Comparison of ENCODE assay signal across 8 mouse cellular contexts in genomic region chr10:77449315-77450158, GRCm38 (mm10). TPM values are rescaled to one million over a fixed set of nuclear protein-coding genes. Genes with fewer than 3 reads are reported as not detected.
DNase-seq lines count a peak whose midpoint lies in the region; ATAC-seq lines count a peak whose summit lies in the region.

No protein-coding gene starts in this region.

- peaks cover 78% of the 10 kb centered on the region for H3K4me1 ChIP-seq in megakaryocyte, embryonic 14.5 days
- peaks cover 34% of the 10 kb centered on the region for H3K4me1 ChIP-seq in heart, embryonic 11.5 days (ENCODE audit: control insufficient read depth, insufficient read depth, low read length)
- peaks cover 29% of the 10 kb centered on the region for H3K4me1 ChIP-seq in limb, embryonic 15.5 days

- H3K27ac ChIP-seq in heart, embryonic 11.5 days (ENCODE audit: low read depth, low read length), result peak overlapping the region; percentile 80
- peak overlapping the region; percentile 43 for H3K27ac ChIP-seq in limb, embryonic 15.5 days

- H3K27me3 ChIP-seq in megakaryocyte, embryonic 14.5 days (replicated peaks), result peaks cover 4% of the 10 kb centered on the region
- no peaks in the 10 kb centered on the region for H3K27me3 ChIP-seq in heart, embryonic 11.5 days (ENCODE audit: control insufficient read depth, insufficient read depth, low read length)
- 0 out of 2 replicates have a peak, but pooled peaks cover 5% of the 10 kb centered on the region for H3K27me3 ChIP-seq in limb, embryonic 15.5 days

- H3K4me3 ChIP-seq in megakaryocyte, embryonic 14.5 days (replicated peaks), result peak overlapping the region; percentile 91
- H3K4me3 ChIP-seq in heart, embryonic 11.5 days (ENCODE audit: low read depth, low read length), result peak overlapping the region; percentile 13
- peak overlapping the region; percentile 30 for H3K4me3 ChIP-seq in limb, embryonic 15.5 days

- 17% methylated on average over 23 of the region's 23 CpGs for WGBS in heart, embryonic 11.5 days (ENCODE audit: insufficient replicate concordance)
- 11% methylated on average over 23 of the region's 23 CpGs for WGBS in limb, embryonic 15.5 days

- DNase-seq in retina, postnatal 1 day, result peak; percentile 54
- DNase-seq in layer of hippocampus, postnatal 14 days (ENCODE audit: low spot score in 2 of 2), result no peak
- DNase-seq in adrenal gland, postnatal 14 days, result no peak
- DNase-seq in gastrocnemius, adult 18-20 months (ENCODE audit: low spot score), result no peak

- peaks cover 21% of the 10 kb centered on the region for H3K9me3 ChIP-seq in megakaryocyte, embryonic 14.5 days
- H3K9me3 ChIP-seq in heart, embryonic 11.5 days (replicated peaks; ENCODE audit: control insufficient read depth, low read length), result no peaks in the 10 kb centered on the region
- no peaks in the 10 kb centered on the region for H3K9me3 ChIP-seq in limb, embryonic 15.5 days

- peak overlapping the region; percentile 60 for H3K4me2 ChIP-seq in heart, embryonic 11.5 days
- peak overlapping the region; percentile 51 for H3K4me2 ChIP-seq in limb, embryonic 15.5 days

- ATAC-seq in megakaryocyte, adult 5-6 weeks (ENCODE audit: poor library complexity, severe bottlenecking), result no peak
- ATAC-seq in heart, embryonic 11.5 days (replicated peaks; ENCODE audit: insufficient number of reproducible peaks, low FRiP score, low TSS enrichment), result peak; percentile 70
- ATAC-seq in limb, embryonic 15.5 days (ENCODE audit: insufficient number of reproducible peaks, low FRiP score, low TSS enrichment, low read depth), result peak; percentile 53

- H3K9ac ChIP-seq in heart, embryonic 11.5 days (ENCODE audit: low read depth, low read length), result peak overlapping the region; percentile 35; the same call in 1 of the 2 replicates
- no peak overlapping the region for H3K9ac ChIP-seq in limb, embryonic 15.5 days

- peaks cover 23% of the 10 kb centered on the region for H3K36me3 ChIP-seq in megakaryocyte, embryonic 14.5 days (replicated peaks; ENCODE audit: low read length)
- H3K36me3 ChIP-seq in heart, embryonic 11.5 days (ENCODE audit: control insufficient read depth, insufficient read depth, low read length), result no peaks in the 10 kb centered on the region
- no peaks in the 10 kb centered on the region for H3K36me3 ChIP-seq in limb, embryonic 15.5 days

RNA-seq across cellular contexts. Expression of gene Adarb1, which starts 31.5 kb away (rescaled TPM):
- 0.65 and 1.6 TPM in 2 replicates for polyA plus RNA-seq in megakaryocyte, embryonic 14.5 days (2012; ENCODE audit: insufficient read depth, low replicate concordance)
- 0.02 and 0.05 TPM in 2 replicates for total RNA-seq in megakaryocyte, adult 5-6 weeks (2015)
- 0.20 and 0.37 TPM in 2 replicates for total RNA-seq in megakaryocyte, adult 5-6 weeks (2017)
- polyA plus RNA-seq in heart, embryonic 11.5 days (2014; fragmentation: Nextera tagmentation; extraction: Ambion mirVana), result 8.7 and 8.8 TPM in 2 replicates
- 4.4 and 4.8 TPM in 2 replicates for polyA plus RNA-seq in limb, embryonic 15.5 days (2015; fragmentation: Nextera tagmentation; extraction: Ambion mirVana)
- total RNA-seq in layer of hippocampus, postnatal 14 days (2021), result 100 to 1,000 TPM in 1 of 2 experiments, 10 to 100 TPM in 1; 94.7 to 110 TPM
- total RNA-seq in adrenal gland, postnatal 14 days (2021), result 21.9 and 28.4 TPM in 2 replicates
- 1 to 10 TPM; 5.5 to 5.8 TPM for total RNA-seq in gastrocnemius, adult 18-20 months (2021)

Comparison
In these comparisons a context has a peak if more than half of its experiments do, and no peak if none do; other contexts are left out.
1. H3K4me3 ChIP-seq: peak in every context shown above with its lines; median percentile 91 in megakaryocyte, embryonic 14.5 days; 30 in limb, embryonic 15.5 days; 13 in heart, embryonic 11.5 days.
2. RNA of gene Adarb1, which starts 31.5 kb away (total RNA-seq): 94.7 to 110 TPM in layer of hippocampus, postnatal 14 days, 21.9 to 28.4 TPM in adrenal gland, postnatal 14 days and 5.5 to 5.8 TPM in gastrocnemius, adult 18-20 months; 0.02 to 0.37 TPM in megakaryocyte, adult 5-6 weeks; every median in the first group is over 4 times any median in the second.